Mouse (Mus musculus): ENCODE measurements around the gene S100z.

- TF ChIP-seq TAL1 (IDR thresholded peaks at IDR 0.05; ENCODE audit: low read length) (no peak), GATA1 (IDR thresholded peaks at IDR 0.05; ENCODE audit: low read length) (no peak)
Observed at GRCm38 (mm10) chr13:95431760-95432159, 46.8 kb downstream of the S100z start.
